Mouse (Mus musculus) MEL (cell line): Measurements from ENCODE around the gene Megf9. TPM values are rescaled to one million over a fixed set of nuclear protein-coding genes. Genes with fewer than 3 reads are reported as not detected.

Experiments
- DNase-seq: peaks from one replicate; pipeline ENCODE4 v3.0.0; 2011; ENCODE audit warnings: low read depth, low spot score
- H3K27ac ChIP-seq: 2 replicates; pipeline ENCODE4 v1.5.1; 2012; ENCODE audit warnings: low read depth, mild to moderate bottlenecking, control low read depth, low read length, moderate library complexity; ENCODE audit not compliant: control insufficient read depth
- H3K27me3 ChIP-seq, 2 experiments: fragments of 150-350 bp in 1 of 2; sonication (generic) in 1 of 2; 2 replicates each; pipeline ENCODE4 v1.6.1; 2012; ENCODE audit warnings: low read length in 2 of 2, mild to moderate bottlenecking in 2 of 2, improper control_type of control experiment in 1 of 2, moderate library complexity in 1 of 2; ENCODE audit not compliant: insufficient read depth in 2 of 2, control insufficient read depth in 1 of 2
- H3K36me3 ChIP-seq, 2 experiments: 2 replicates each; pipeline ENCODE4 v1.6.1; 2012 to 2014; ENCODE audit warnings: low read length in 2 of 2, improper control_type of control experiment in 1 of 2, inconsistent platforms in 1 of 2, mild to moderate bottlenecking in 1 of 2; ENCODE audit not compliant: insufficient read depth in 2 of 2, control insufficient read depth in 1 of 2
- H3K4me1 ChIP-seq, 2 experiments: fragments of 150-350 bp in 1 of 2; sonication (generic) in 1 of 2; 2 replicates each; pipeline ENCODE4 v1.6.1; 2012; ENCODE audit warnings: low read length in 2 of 2, improper control_type of control experiment in 1 of 2, mild to moderate bottlenecking in 1 of 2; ENCODE audit not compliant: insufficient read depth in 2 of 2, control insufficient read depth in 1 of 2
- H3K4me3 ChIP-seq, 2 experiments: fragments of 150-350 bp in 1 of 2; sonication (generic) in 1 of 2; 2 replicates each; pipeline ENCODE4 v1.5.1; 2012; ENCODE audit warnings: low read depth in 2 of 2, low read length in 2 of 2, mild to moderate bottlenecking in 2 of 2, moderate library complexity in 2 of 2, control low read depth in 1 of 2, improper control_type of control experiment in 1 of 2; ENCODE audit not compliant: control insufficient read depth in 1 of 2, insufficient read depth in 1 of 2
- H3K79me2 ChIP-seq: 2 replicates; pipeline ENCODE4 v1.6.1; 2012; ENCODE audit warnings: mild to moderate bottlenecking, low read length, moderate library complexity; ENCODE audit not compliant: control insufficient read depth, poor library complexity, insufficient read depth
- H3K9ac ChIP-seq: 2 replicates; pipeline ENCODE4 v1.6.1; 2012; ENCODE audit warnings: low read depth, mild to moderate bottlenecking, control low read depth, low read length, moderate library complexity; ENCODE audit not compliant: control insufficient read depth, poor library complexity, severe bottlenecking
- H3K9me3 ChIP-seq: fragments of 150-350 bp; sonication (generic); replicated peaks from 2 replicates; pipeline ENCODE4 v1.6.1; 2012; ENCODE audit warnings: mild to moderate bottlenecking, low read length, improper control_type of control experiment, moderate library complexity; ENCODE audit not compliant: insufficient read depth
- CHD1 ChIP-seq: IDR thresholded peaks from 2 replicates; pipeline ENCODE4 v1.6.1; 2012; ENCODE audit warnings: low read depth, mild to moderate bottlenecking, inconsistent platforms, low read length, improper control_type of control experiment
- CHD2 ChIP-seq: IDR thresholded peaks from 2 replicates; pipeline ENCODE4 v1.6.1; 2011; ENCODE audit warnings: low read length, improper control_type of control experiment
- CTCF ChIP-seq, 3 experiments: IDR thresholded peaks in 2 of 3; conservative IDR thresholded peaks in 1 of 3; 2 replicates each; pipeline ENCODE4 v1.5.1; 2011 to 2012; ENCODE audit warnings: low read length in 3 of 3, low read depth in 2 of 3, mild to moderate bottlenecking in 2 of 3, improper control_type of control experiment in 1 of 3, inconsistent platforms in 1 of 3, mixed read lengths in 1 of 3, moderate library complexity in 1 of 3; ENCODE audit not compliant: control insufficient read depth in 1 of 3, insufficient read depth in 1 of 3, poor library complexity in 1 of 3, severe bottlenecking in 1 of 3
- E2F4 ChIP-seq: IDR thresholded peaks from 2 replicates; pipeline ENCODE4 v1.6.1; 2011; ENCODE audit warnings: low read depth, low read length, improper control_type of control experiment, borderline replicate concordance
- EP300 ChIP-seq, 2 experiments: IDR thresholded peaks; 2 replicates each; pipeline ENCODE4 v1.6.1; 2011; ENCODE audit warnings: improper control_type of control experiment in 2 of 2, low read length in 2 of 2, low read depth in 1 of 2, mild to moderate bottlenecking in 1 of 2
- GABPA ChIP-seq: IDR thresholded peaks from 2 replicates; pipeline ENCODE4 v1.6.1; 2012; ENCODE audit warnings: low read depth, mild to moderate bottlenecking, inconsistent platforms, low read length, improper control_type of control experiment, moderate library complexity
- GATA1 ChIP-seq: IDR thresholded peaks from 2 replicates; pipeline ENCODE4 v1.6.1; 2011; ENCODE audit warnings: low read depth, low read length, improper control_type of control experiment
- JUND ChIP-seq: IDR thresholded peaks from 2 replicates; pipeline ENCODE4 v1.6.1; 2011; ENCODE audit warnings: low read depth, mild to moderate bottlenecking, improper control_type of control experiment, low read length
- KAT2A ChIP-seq: conservative IDR thresholded peaks from 2 replicates; pipeline ENCODE4 v1.6.1; 2012; ENCODE audit warnings: low read depth, low read length, improper control_type of control experiment, inconsistent platforms
- MAFK ChIP-seq: IDR thresholded peaks from 2 replicates; pipeline ENCODE4 v1.6.1; 2011; ENCODE audit warnings: low read depth, mild to moderate bottlenecking, low read length, improper control_type of control experiment, borderline replicate concordance
- MAX ChIP-seq: IDR thresholded peaks from 2 replicates; pipeline ENCODE4 v1.6.1; 2011; ENCODE audit warnings: low read length, improper control_type of control experiment
- MEF2A ChIP-seq: IDR thresholded peaks from 2 replicates; pipeline ENCODE4 v1.6.1; 2014; ENCODE audit warnings: low read depth, mild to moderate bottlenecking, inconsistent platforms, low read length, improper control_type of control experiment; ENCODE audit not compliant: poor library complexity, insufficient replicate concordance, severe bottlenecking; ENCODE audit errors: extremely low read depth
- MXI1 ChIP-seq: IDR thresholded peaks from 2 replicates; pipeline ENCODE4 v1.6.1; 2011; ENCODE audit warnings: mild to moderate bottlenecking, low read depth, low read length, improper control_type of control experiment
- MYB ChIP-seq: IDR thresholded peaks from 2 replicates; pipeline ENCODE4 v1.6.1; 2011; ENCODE audit warnings: mild to moderate bottlenecking, low read depth, low read length, improper control_type of control experiment
- MYC ChIP-seq: IDR thresholded peaks from 2 replicates; pipeline ENCODE4 v1.6.1; 2011; ENCODE audit warnings: low read depth, mild to moderate bottlenecking, low read length, improper control_type of control experiment, moderate library complexity
- NELFE ChIP-seq: IDR thresholded peaks from 2 replicates; pipeline ENCODE4 v1.6.1; 2011; ENCODE audit warnings: low read depth, low read length, improper control_type of control experiment
- NRF1 ChIP-seq: IDR thresholded peaks from 2 replicates; pipeline ENCODE4 v1.6.1; 2014; ENCODE audit warnings: low read depth, mild to moderate bottlenecking, inconsistent platforms, low read length, improper control_type of control experiment, moderate library complexity; ENCODE audit not compliant: poor library complexity, insufficient read depth, severe bottlenecking
- POLR2A ChIP-seq, 2 experiments: IDR thresholded peaks; 2 replicates each; pipeline ENCODE4 v1.6.1; 2011 to 2012; ENCODE audit warnings: low read length in 2 of 2, mild to moderate bottlenecking in 2 of 2, control low read depth in 1 of 2, improper control_type of control experiment in 1 of 2, low read depth in 1 of 2, moderate library complexity in 1 of 2; ENCODE audit not compliant: control insufficient read depth in 1 of 2, insufficient read depth in 1 of 2, poor library complexity in 1 of 2
- POLR2AphosphoS5 ChIP-seq: IDR thresholded peaks from 2 replicates; pipeline ENCODE4 v1.6.1; 2012; ENCODE audit warnings: low read depth, borderline replicate concordance, mild to moderate bottlenecking, inconsistent platforms, low read length, moderate library complexity, mixed read lengths
- RAD21 ChIP-seq: IDR thresholded peaks from 2 replicates; pipeline ENCODE4 v1.6.1; 2011; ENCODE audit warnings: mild to moderate bottlenecking, low read depth, low read length, improper control_type of control experiment
- SMC3 ChIP-seq: IDR thresholded peaks from 2 replicates; pipeline ENCODE4 v1.6.1; 2011; ENCODE audit warnings: low read depth, low read length, improper control_type of control experiment
- TAL1 ChIP-seq: IDR thresholded peaks from 2 replicates; pipeline ENCODE4 v1.6.1; 2012; ENCODE audit warnings: mild to moderate bottlenecking, inconsistent platforms, low read length, moderate library complexity, mixed read lengths
- TBP ChIP-seq: IDR thresholded peaks from 2 replicates; pipeline ENCODE4 v1.8.0; 2011; ENCODE audit warnings: low read depth, low read length, improper control_type of control experiment
- USF1 ChIP-seq: IDR thresholded peaks from 2 replicates; pipeline ENCODE4 v1.6.1; 2014; ENCODE audit warnings: low read depth, mild to moderate bottlenecking, inconsistent platforms, low read length, improper control_type of control experiment, moderate library complexity
- ZKSCAN1 ChIP-seq: IDR thresholded peaks from 2 replicates; pipeline ENCODE4 v1.6.1; 2012; ENCODE audit warnings: low read depth, mild to moderate bottlenecking, inconsistent platforms, low read length, improper control_type of control experiment, moderate library complexity
- ZMIZ1 ChIP-seq: IDR thresholded peaks from 2 replicates; pipeline ENCODE4 v1.6.1; 2012; ENCODE audit warnings: low read depth, mild to moderate bottlenecking, inconsistent platforms, low read length, improper control_type of control experiment, moderate library complexity
- ZNF384 ChIP-seq: IDR thresholded peaks from 2 replicates; pipeline ENCODE4 v1.6.1; 2012; ENCODE audit warnings: low read depth, mild to moderate bottlenecking, inconsistent platforms, low read length, improper control_type of control experiment
- polyA plus RNA-seq, 2 experiments: library from polyadenylated mRNA; stranded (reverse) in 1 of 2; unstranded in 1 of 2; fragments of >175 nt in 1 of 2; fragments of >200 nt in 1 of 2; gene quantifications; 2 replicates each; pipeline versions ENCODE4 v1.2.1 to v1.2.4; 2012; ENCODE audit warnings: low replicate concordance in 2 of 2, low read depth in 1 of 2; ENCODE audit not compliant: insufficient read length in 2 of 2, insufficient read depth in 1 of 2, missing spikeins in 1 of 2
- total RNA-seq: library from RNA; depleted of rRNA; stranded (reverse); fragments of 300-350 nt; gene quantifications from 2 replicates; pipeline ENCODE4 v1.2.3, GENCODE M21; 2012

Gene Megf9
- total and polyA plus RNA-seq, 3 experiments, result 2.1 to 3.2 TPM; not detected in 1

- TF ChIP-seq RAD21, result no peak
- no peak for TF ChIP-seq SMC3
- TF ChIP-seq CHD2, result no peak
- TF ChIP-seq, all 39 proteins: peak for 12
Measured at GRCm38 (mm10) chr4:70534891-70535269, at the start of gene Megf9 (continued).

DNA sequence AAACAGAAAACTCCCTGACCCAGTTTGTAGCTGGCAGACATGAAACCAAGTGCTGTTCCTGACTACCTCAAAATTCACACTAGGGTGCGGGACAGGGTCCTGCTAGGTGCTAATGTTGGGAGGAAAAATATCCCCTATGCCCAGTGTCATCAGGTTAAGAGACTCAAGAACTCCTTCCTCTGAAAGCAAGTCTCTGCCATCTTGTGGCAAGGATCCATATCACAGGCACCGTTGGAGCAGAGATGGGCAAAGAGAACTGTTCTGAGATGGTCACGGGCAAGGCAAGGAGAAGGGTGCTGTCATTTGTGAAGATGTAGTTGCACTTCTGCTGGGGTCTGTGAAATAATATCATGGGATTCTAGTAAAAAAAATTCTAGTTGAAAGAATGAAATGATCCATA is 44.9 kb upstream of the Megf9 start:
- H3K9me3 ChIP-seq, result no peaks in the 10 kb centered on the region
- H3K27ac ChIP-seq, result no peak overlapping the region
- no peak overlapping the region for H3K4me3 ChIP-seq
- H3K79me2 ChIP-seq, result no peaks in the 10 kb centered on the region
- no peaks in the 10 kb centered on the region for H3K36me3 ChIP-seq
- no peak overlapping the region for H3K9ac ChIP-seq
- TF ChIP-seq SMC3 (peak; percentile 53), NRF1 (no peak), RAD21 (peak; percentile 28), POLR2AphosphoS5 (no peak), MEF2A (no peak), POLR2A (IDR thresholded peaks at IDR 0.05; ENCODE audit: control insufficient read depth in 1 of 2, insufficient read depth in 1 of 2, low read depth in 1 of 2, low read length in 2 of 2, poor library complexity in 1 of 2) (no peak), MYB (no peak), E2F4 (no peak), ZKSCAN1 (no peak), NELFE (no peak), ZMIZ1 (no peak), MXI1 (no peak), MYC (no peak), CHD1 (no peak), GATA1 (no peak), MAX (no peak), CTCF (IDR thresholded peaks at IDR 0.05 in 2 of 3, conservative IDR thresholded peaks at IDR 0.05 in 1 of 3; ENCODE audit: control insufficient read depth in 1 of 3, insufficient read depth in 1 of 3, low read depth in 2 of 3, low read length in 3 of 3, poor library complexity in 1 of 3, severe bottlenecking in 1 of 3) (peak in 2 of 3 experiments; percentile 11 to 48; a peak in 2 of 6 replicates), TBP (no peak)
- H3K27me3 ChIP-seq, result no peaks in the 10 kb centered on the region; a peak in 1 of 4 replicates
- DNase-seq, result peak; percentile 5
- H3K4me1 ChIP-seq, result no peaks in the 10 kb centered on the region

- Histone ChIP-seq H3K4me1 (no peaks in the 10 kb centered on the region), H3K4me3 (no peak overlapping the region), H3K27me3 (no peaks in the 10 kb centered on the region), H3K9me3 (no peaks in the 10 kb centered on the region), H3K79me2 (no peaks in the 10 kb centered on the region)
- no peak for TF ChIP-seq NELFE
- TF ChIP-seq SMC3, result no peak
- TF ChIP-seq GABPA, result no peak
- no peak for TF ChIP-seq USF1
- no peak for TF ChIP-seq ZNF384
- no peak for TF ChIP-seq TAL1
- TF ChIP-seq MYB, result no peak
- TF ChIP-seq CTCF (IDR thresholded peaks at IDR 0.05 in 2 of 3, conservative IDR thresholded peaks at IDR 0.05 in 1 of 3; ENCODE audit: control insufficient read depth in 1 of 3, insufficient read depth in 1 of 3, low read depth in 2 of 3, low read length in 3 of 3, poor library complexity in 1 of 3, severe bottlenecking in 1 of 3), result no peak
- no peak for TF ChIP-seq KAT2A
- no peak for TF ChIP-seq JUND
- TF ChIP-seq MAFK, result no peak
- TF ChIP-seq EP300 (IDR thresholded peaks at IDR 0.05; ENCODE audit: low read depth in 1 of 2, low read length in 2 of 2), result no peak
- TF ChIP-seq CHD1, result no peak
- TF ChIP-seq, all 39 proteins: peak for 0
- no peaks in the 10 kb centered on the region for H3K36me3 ChIP-seq
- no peak overlapping the region for H3K9ac ChIP-seq
- peak; percentile 16 for DNase-seq
- no peak overlapping the region for H3K27ac ChIP-seq
Measured at GRCm38 (mm10) chr4:70578301-70578700, 43.5 kb upstream of the Megf9 start.
